Mouse (Mus musculus) forebrain, embryonic 12.5 days (tissue): Measurements from ENCODE around the gene Myl12a. TPM values are rescaled to one million over a fixed set of nuclear protein-coding genes. Genes with fewer than 3 reads are reported as not detected.

ENCODE experiments used
- ATAC-seq: fragments of 200-750 bp; cut with Nextera tagmentation; 2 replicates; pipeline ENCODE4 v1.8.0; 2017; ENCODE audit warnings: moderate TSS enrichment; ENCODE audit not compliant: low FRiP score
- H3K27ac ChIP-seq: fragments of 300-500 bp; sonication (generic); 2 replicates; pipeline ENCODE4 v1.5.1; 2016; ENCODE audit warnings: mild to moderate bottlenecking
- H3K27me3 ChIP-seq: fragments of 300-500 bp; sonication (generic); 2 replicates; pipeline ENCODE4 v1.6.1; 2016; ENCODE audit warnings: mild to moderate bottlenecking
- H3K36me3 ChIP-seq: fragments of 300-500 bp; sonication (generic); replicated peaks from 2 replicates; pipeline ENCODE4 v1.6.1; 2016; ENCODE audit warnings: mild to moderate bottlenecking
- H3K4me1 ChIP-seq: fragments of 300-500 bp; sonication (generic); 2 replicates; pipeline ENCODE4 v1.6.1; 2016
- H3K4me2 ChIP-seq: fragments of 300-500 bp; sonication (generic); 2 replicates; pipeline ENCODE4 v1.6.1; 2016; ENCODE audit warnings: mild to moderate bottlenecking, moderate library complexity
- H3K4me3 ChIP-seq: fragments of 300-500 bp; sonication (generic); replicated peaks from 2 replicates; pipeline ENCODE4 v1.5.1; 2016; ENCODE audit warnings: mild to moderate bottlenecking
- H3K9ac ChIP-seq: fragments of 300-500 bp; sonication (generic); 2 replicates; pipeline ENCODE4 v1.6.1; 2016; ENCODE audit warnings: mild to moderate bottlenecking
- H3K9me3 ChIP-seq: fragments of 300-500 bp; sonication (generic); 2 replicates; pipeline ENCODE4 v1.6.1; 2016
- WGBS: fragments of 180-500 bp; shearing (Covaris S2); methylation state at CpG from one replicate; pipeline ENCODE4 v1.1.7; 2016; 5-methylcytosine and 5-hydroxymethylcytosine counted together
- polyA plus RNA-seq: library from polyadenylated mRNA; unstranded; fragments of >200 nt; fragmentation: Nextera tagmentation; extraction: Ambion mirVana; gene quantifications from 2 replicates; pipeline ENCODE4 v1.2.1, GENCODE M21; 2016

Gene Myl12a
- polyA plus RNA-seq, 1 experiment from 2014 or later = 294 TPM

- no peak overlapping the region for H3K4me2 ChIP-seq
- no peak overlapping the region for H3K27ac ChIP-seq
- no peaks in the 10 kb centered on the region for H3K36me3 ChIP-seq
- WGBS = 94% methylated on average over 10 of the region's 10 CpGs
- no peak for ATAC-seq
- no peak overlapping the region for H3K4me3 ChIP-seq
- no peak overlapping the region for H3K9ac ChIP-seq
- H3K27me3 ChIP-seq = no peaks in the 10 kb centered on the region
- no peaks in the 10 kb centered on the region for H3K9me3 ChIP-seq
- peaks cover 5% of the 10 kb centered on the region; the same call in 1 of the 2 replicates for H3K4me1 ChIP-seq
These were observed 21.4 kb upstream of the Myl12a start for GRCm38 (mm10) chr17:71024071-71024470.

- Histone ChIP-seq H3K9ac (no peak overlapping the region), H3K4me2 (no peak overlapping the region), H3K27me3 (0 out of 2 replicates have a peak, but pooled peaks cover 4% of the 10 kb centered on the region), H3K36me3 (no peaks in the 10 kb centered on the region), H3K4me1 (peaks cover 5% of the 10 kb centered on the region; the same call in 1 of the 2 replicates), H3K4me3 (no peak overlapping the region), H3K27ac (no peak overlapping the region), H3K9me3 (no peaks in the 10 kb centered on the region)
- no peak for ATAC-seq
- 89% methylated on average over 13 of the region's 13 CpGs for WGBS
These were observed 20.2 kb upstream of the Myl12a start for GRCm38 (mm10) chr17:71022841-71023240.

- H3K27ac ChIP-seq = no peak overlapping the region
- H3K9ac ChIP-seq = no peak overlapping the region
- no peaks in the 10 kb centered on the region for H3K9me3 ChIP-seq
- H3K27me3 ChIP-seq = peaks cover 5% of the 10 kb centered on the region; the same call in 1 of the 2 replicates
- no peak overlapping the region for H3K4me3 ChIP-seq
- H3K4me2 ChIP-seq = no peak overlapping the region
- no peaks in the 10 kb centered on the region for H3K36me3 ChIP-seq
- no peak for ATAC-seq
- WGBS = 68% methylated on average over 9 of the region's 9 CpGs
- H3K4me1 ChIP-seq = peaks cover 5% of the 10 kb centered on the region
These were observed 17.2 kb upstream of the Myl12a start for GRCm38 (mm10) chr17:71019860-71020259.

GRCm38 (mm10) chr17:71019309-71019655 is 16.6 kb upstream of the Myl12a start:
- no peaks in the 10 kb centered on the region for H3K9me3 ChIP-seq
- no peaks in the 10 kb centered on the region for H3K36me3 ChIP-seq
- 43% methylated on average over 6 of the region's 6 CpGs for WGBS
- peaks cover 7% of the 10 kb centered on the region for H3K4me1 ChIP-seq
- H3K27me3 ChIP-seq = peaks cover 5% of the 10 kb centered on the region; the same call in 1 of the 2 replicates
- no peak overlapping the region for H3K27ac ChIP-seq
- no peak overlapping the region for H3K4me2 ChIP-seq
- no peak overlapping the region for H3K9ac ChIP-seq
- ATAC-seq = no peak
- H3K4me3 ChIP-seq = no peak overlapping the region

- WGBS = 87% methylated on average over 15 of the region's 15 CpGs
- Histone ChIP-seq H3K4me3 (no peak overlapping the region), H3K9me3 (no peaks in the 10 kb centered on the region), H3K27ac (no peak overlapping the region), H3K27me3 (peaks cover 5% of the 10 kb centered on the region; the same call in 1 of the 2 replicates), H3K4me1 (peaks cover 7% of the 10 kb centered on the region), H3K4me2 (no peak overlapping the region), H3K9ac (no peak overlapping the region), H3K36me3 (no peaks in the 10 kb centered on the region)
- no peak for ATAC-seq
These were observed 16.1 kb upstream of the Myl12a start for GRCm38 (mm10) chr17:71018616-71019308.

GRCm38 (mm10) chr17:71018151-71018550 is 15.5 kb upstream of the Myl12a start:
- Histone ChIP-seq H3K4me2 (no peak overlapping the region), H3K27ac (no peak overlapping the region), H3K36me3 (no peaks in the 10 kb centered on the region), H3K9me3 (no peaks in the 10 kb centered on the region), H3K27me3 (peaks cover 5% of the 10 kb centered on the region; the same call in 1 of the 2 replicates), H3K4me3 (no peak overlapping the region), H3K9ac (no peak overlapping the region), H3K4me1 (peaks cover 7% of the 10 kb centered on the region)
- 96% methylated on average over 3 of the region's 3 CpGs for WGBS
- no peak for ATAC-seq

GRCm38 (mm10) chr17:71017457-71017998 is 14.8 kb upstream of the Myl12a start:
- no peaks in the 10 kb centered on the region for H3K36me3 ChIP-seq
- H3K4me2 ChIP-seq = no peak overlapping the region
- H3K9ac ChIP-seq = no peak overlapping the region
- peaks cover 5% of the 10 kb centered on the region; the same call in 1 of the 2 replicates for H3K27me3 ChIP-seq
- no peak overlapping the region for H3K27ac ChIP-seq
- H3K4me1 ChIP-seq = peaks cover 7% of the 10 kb centered on the region
- WGBS = 93% methylated on average over 4 of the region's 4 CpGs
- H3K4me3 ChIP-seq = no peak overlapping the region
- no peaks in the 10 kb centered on the region for H3K9me3 ChIP-seq
- no peak for ATAC-seq

- no peak overlapping the region for H3K4me2 ChIP-seq
- WGBS = 55% methylated on average over 5 of the region's 5 CpGs
- no peak overlapping the region for H3K9ac ChIP-seq
- H3K9me3 ChIP-seq = no peaks in the 10 kb centered on the region
- H3K27me3 ChIP-seq = peaks cover 5% of the 10 kb centered on the region; the same call in 1 of the 2 replicates
- no peaks in the 10 kb centered on the region for H3K36me3 ChIP-seq
- peaks cover 7% of the 10 kb centered on the region for H3K4me1 ChIP-seq
- no peak overlapping the region for H3K27ac ChIP-seq
- H3K4me3 ChIP-seq = no peak overlapping the region
- ATAC-seq = no peak
These were observed 12.2 kb upstream of the Myl12a start for GRCm38 (mm10) chr17:71014911-71015310.

- 92% methylated on average over 6 of the region's 6 CpGs for WGBS
- no peak for ATAC-seq
- Histone ChIP-seq H3K27ac (no peak overlapping the region), H3K9me3 (no peaks in the 10 kb centered on the region), H3K9ac (no peak overlapping the region), H3K4me3 (no peak overlapping the region), H3K4me2 (no peak overlapping the region), H3K4me1 (peaks cover 2% of the 10 kb centered on the region; the same call in 1 of the 2 replicates), H3K36me3 (no peaks in the 10 kb centered on the region), H3K27me3 (peaks cover 3% of the 10 kb centered on the region; the same call in 1 of the 2 replicates)
These were observed 10.4 kb upstream of the Myl12a start for GRCm38 (mm10) chr17:71013105-71013504.

- Histone ChIP-seq H3K27me3 (no peaks in the 10 kb centered on the region), H3K4me3 (no peak overlapping the region), H3K27ac (no peak overlapping the region), H3K9me3 (no peaks in the 10 kb centered on the region), H3K4me1 (peaks cover 2% of the 10 kb centered on the region; the same call in 1 of the 2 replicates), H3K4me2 (no peak overlapping the region), H3K9ac (no peak overlapping the region), H3K36me3 (no peaks in the 10 kb centered on the region)
- no peak for ATAC-seq
- 91% methylated on average over 9 of the region's 9 CpGs for WGBS
These were observed 9.4 kb upstream of the Myl12a start for GRCm38 (mm10) chr17:71011931-71012662.

GRCm38 (mm10) chr17:71010646-71011242 is 8.1 kb upstream of the Myl12a start:
- H3K9ac ChIP-seq = no peak overlapping the region
- no peak overlapping the region for H3K4me2 ChIP-seq
- H3K4me1 ChIP-seq = peaks cover 2% of the 10 kb centered on the region; the same call in 1 of the 2 replicates
- no peaks in the 10 kb centered on the region for H3K9me3 ChIP-seq
- no peak overlapping the region for H3K4me3 ChIP-seq
- WGBS = 65% methylated on average over 7 of the region's 7 CpGs
- H3K27me3 ChIP-seq = no peaks in the 10 kb centered on the region
- H3K36me3 ChIP-seq = no peaks in the 10 kb centered on the region
- ATAC-seq = no peak
- H3K27ac ChIP-seq = no peak overlapping the region

- 93% methylated on average over 1 of the region's 1 CpGs for WGBS
- no peaks in the 10 kb centered on the region for H3K9me3 ChIP-seq
- no peak overlapping the region for H3K9ac ChIP-seq
- ATAC-seq = no peak
- H3K27ac ChIP-seq = no peak overlapping the region
- H3K27me3 ChIP-seq = no peaks in the 10 kb centered on the region
- no peaks in the 10 kb centered on the region for H3K36me3 ChIP-seq
- no peak overlapping the region for H3K4me2 ChIP-seq
- H3K4me1 ChIP-seq = peaks cover 1% of the 10 kb centered on the region; the same call in 1 of the 2 replicates
- no peak overlapping the region for H3K4me3 ChIP-seq
These were observed 7.1 kb upstream of the Myl12a start for GRCm38 (mm10) chr17:71009751-71010150.
